Mouse (Mus musculus) cortical plate, adult 2 months (tissue): ENCODE measurements around the gene Ube2o. TPM values are rescaled to one million over a fixed set of nuclear protein-coding genes. Genes with fewer than 3 reads are reported as not detected.

ENCODE experiments used
- H3K27ac ChIP-seq: fragments of 200-500 bp; 2 replicates; pipeline ENCODE4 v1.5.1; 2012; ENCODE audit warnings: low read length, control low read depth, inconsistent platforms; ENCODE audit not compliant: insufficient read depth
- H3K4me1 ChIP-seq: fragments of 200-500 bp; 2 replicates; pipeline ENCODE4 v1.6.1; 2011; ENCODE audit warnings: low read length; ENCODE audit not compliant: control insufficient read depth, insufficient read depth
- H3K4me3 ChIP-seq: fragments of 200-500 bp; 2 replicates; pipeline ENCODE4 v1.5.1; 2011; ENCODE audit warnings: mild to moderate bottlenecking, low read length, control low read depth; ENCODE audit not compliant: insufficient read depth
- CTCF ChIP-seq: fragments of 200-500 bp; IDR thresholded peaks from 2 replicates; pipeline ENCODE4 v1.5.1; 2011; ENCODE audit warnings: mild to moderate bottlenecking, control low read depth, low read length; ENCODE audit not compliant: insufficient read depth; ENCODE audit errors: extremely low read depth
- POLR2A ChIP-seq: fragments of 200-500 bp; IDR thresholded peaks from 2 replicates; pipeline ENCODE4 v1.6.1; 2011; ENCODE audit warnings: mild to moderate bottlenecking, low read length, control low read depth; ENCODE audit not compliant: insufficient read depth; ENCODE audit errors: extremely low read depth
- polyA plus RNA-seq: library from polyadenylated mRNA; depleted of rRNA; stranded (reverse); fragments of >200 nt; gene quantifications from 2 replicates; pipeline ENCODE4 v1.2.3, GENCODE M21; 2012

The Ube2o gene
- polyA plus RNA-seq, 1 experiment = 88.6 TPM

GRCm38 (mm10) chr11:116531371-116532191, 49.7 kb downstream of the Ube2o start:
- TF ChIP-seq POLR2A (no peak), CTCF (no peak)
- Histone ChIP-seq H3K27ac (no peak overlapping the region), H3K4me1 (no peaks in the 10 kb centered on the region), H3K4me3 (peak overlapping the region; percentile 21)

GRCm38 (mm10) chr11:116530187-116531147, 50.8 kb downstream of the Ube2o start, which contains the start of gene Sphk1:
Gene Sphk1, plus strand, starts transcription at chr11:116530925.
- TF ChIP-seq CTCF (no peak), POLR2A (no peak)
- Histone ChIP-seq H3K4me1 (no peaks in the 10 kb centered on the region), H3K27ac (no peak within 1 kb of the TSS), H3K4me3 (peak within 1 kb of the TSS; percentile 21)

- Histone ChIP-seq H3K4me3 (no peak overlapping the region), H3K4me1 (no peaks in the 10 kb centered on the region), H3K27ac (no peak overlapping the region)
- no peak for TF ChIP-seq POLR2A
- no peak for TF ChIP-seq CTCF
These were observed 52.5 kb downstream of the Ube2o start for GRCm38 (mm10) chr11:116528636-116529320.

- Histone ChIP-seq H3K4me1 (no peaks in the 10 kb centered on the region), H3K4me3 (no peak overlapping the region), H3K27ac (no peak overlapping the region)
- TF ChIP-seq POLR2A (no peak), CTCF (no peak)
These were observed 57.5 kb downstream of the Ube2o start for GRCm38 (mm10) chr11:116523699-116524189.

GRCm38 (mm10) chr11:116522886-116523698, 58.2 kb downstream of the Ube2o start:
- TF ChIP-seq CTCF = no peak
- Histone ChIP-seq H3K4me3 (no peak overlapping the region), H3K4me1 (no peaks in the 10 kb centered on the region), H3K27ac (no peak overlapping the region)

- Histone ChIP-seq H3K4me3 (no peak overlapping the region), H3K27ac (no peak overlapping the region), H3K4me1 (no peaks in the 10 kb centered on the region)
- no peak for TF ChIP-seq CTCF
- TF ChIP-seq POLR2A = no peak
These were observed 59.2 kb downstream of the Ube2o start for GRCm38 (mm10) chr11:116522046-116522445.

GRCm38 (mm10) chr11:116521143-116521542, 60.1 kb downstream of the Ube2o start:
- TF ChIP-seq POLR2A = no peak
- no peak for TF ChIP-seq CTCF
- Histone ChIP-seq H3K4me3 (no peak overlapping the region), H3K27ac (no peak overlapping the region), H3K4me1 (no peaks in the 10 kb centered on the region)

- no peak overlapping the region for H3K4me3 ChIP-seq
- TF ChIP-seq POLR2A (no peak), CTCF (no peak)
- H3K4me1 ChIP-seq = no peaks in the 10 kb centered on the region
- no peak overlapping the region for H3K27ac ChIP-seq
These were observed 62.8 kb downstream of the Ube2o start for GRCm38 (mm10) chr11:116518482-116518881.

GRCm38 (mm10) chr11:116515330-116516020, 65.8 kb downstream of the Ube2o start:
- TF ChIP-seq CTCF (no peak), POLR2A (no peak)
- Histone ChIP-seq H3K4me1 (no peaks in the 10 kb centered on the region), H3K4me3 (no peak overlapping the region)

More at GRCm38 (mm10) chr11:116515330-116516020, 65.8 kb downstream of the Ube2o start:
- H3K27ac ChIP-seq = no peak overlapping the region
